Mouse (Mus musculus) left cerebral cortex, postnatal 36 days (tissue): ENCODE measurements around the gene Gpr137. TPM values are rescaled to one million over a fixed set of nuclear protein-coding genes. Genes with fewer than 3 reads are reported as not detected.

Experiments used
- DNase-seq, 2 experiments: peaks; one replicate each; pipeline ENCODE4 v3.0.0; 2021 to 2022; ENCODE audit warnings: low spot score in 2 of 2, mixed read lengths in 1 of 2
- intact Hi-C: fragments of 180-260 bp; cut with DNase I; formaldehyde crosslinking; loops from one replicate; pipeline ENCODE4 v1.15.1; 2025
- total RNA-seq, 2 experiments: library from RNA; stranded (reverse); gene quantifications; 2 replicates each; pipeline ENCODE4 v1.2.3; 2021

Gpr137 gene
- total RNA-seq, 2 experiments from 2014 or later = 94.1 to 108 TPM

GRCm38 (mm10) chr19:6926559-6927255, 15.6 kb downstream of the Gpr137 start:
- intact Hi-C loops = loop anchor here (10.0 kb wide), 1 partner anchor 98 kb away; no protein-coding TSS in a partner anchor
- DNase-seq = no peak

GRCm38 (mm10) chr19:6925611-6926329, 16.5 kb downstream of the Gpr137 start:
- DNase-seq = no peak
- intact Hi-C loops = loop anchor here (10.0 kb wide), 1 partner anchor 99 kb away; no protein-coding TSS in a partner anchor

GRCm38 (mm10) chr19:6925307-6925573, 17.0 kb downstream of the Gpr137 start, which contains the start of gene Catsperz:
Gene Catsperz (minus strand): TSS chr19:6925380.
- DNase-seq = no peak
- intact Hi-C loops = loop anchor here (10.0 kb wide), 1 partner anchor 100 kb away; no protein-coding TSS in a partner anchor

GRCm38 (mm10) chr19:6924461-6925306, 17.6 kb downstream of the Gpr137 start:
- DNase-seq = peak; percentile 78 to 88
- intact Hi-C loops = loop anchor here (10.0 kb wide), 1 partner anchor 100 kb away; no protein-coding TSS in a partner anchor

GRCm38 (mm10) chr19:6922901-6923735, 19.2 kb downstream of the Gpr137 start:
- no peak for DNase-seq
- intact Hi-C loops = loop anchor here (10.0 kb wide), 1 partner anchor 102 kb away; no protein-coding TSS in a partner anchor

GRCm38 (mm10) chr19:6921647-6922567, 20.4 kb downstream of the Gpr137 start, which contains the start of gene Esrra:
Gene Esrra (minus strand): TSS chr19:6921813.
- peak; percentile 100 for DNase-seq
- intact Hi-C loops = loop anchor here (1.0 to 10.0 kb wide), 3 partner anchors 19 to 103 kb away; partner anchors contain the start of gene Bad

- intact Hi-C loops = loop anchor here (1.0 to 10.0 kb wide), 3 partner anchors 20 to 104 kb away; partner anchors contain the start of gene Bad
- peak in 1 of 2 experiments; percentile 39 for DNase-seq
Observed at GRCm38 (mm10) chr19:6920741-6921636, 21.3 kb downstream of the Gpr137 start.

- no peak for DNase-seq
- intact Hi-C loops = loop anchor here (2.0 to 10.0 kb wide), 2 partner anchors 59 to 105 kb away; no protein-coding TSS in a partner anchor
Observed at GRCm38 (mm10) chr19:6919876-6920740, 22.2 kb downstream of the Gpr137 start.

GRCm38 (mm10) chr19:6919431-6919830, 22.8 kb downstream of the Gpr137 start:
- DNase-seq = no peak
- intact Hi-C loops = no loop called here

- intact Hi-C loops = no loop called here
- DNase-seq = no peak
Observed at GRCm38 (mm10) chr19:6918321-6918720, 24.0 kb downstream of the Gpr137 start.

GRCm38 (mm10) chr19:6916496-6916895, 25.8 kb downstream of the Gpr137 start:
- DNase-seq = no peak
- intact Hi-C loops = no loop called here

- no peak for DNase-seq
- intact Hi-C loops = no loop called here
Observed at GRCm38 (mm10) chr19:6915276-6915675, 27.0 kb downstream of the Gpr137 start.

- intact Hi-C loops = no loop called here
- DNase-seq = no peak
Observed at GRCm38 (mm10) chr19:6914540-6914939, 27.7 kb downstream of the Gpr137 start.

- no peak for DNase-seq
- intact Hi-C loops = no loop called here
Observed at GRCm38 (mm10) chr19:6913991-6914390, 28.3 kb downstream of the Gpr137 start.

GRCm38 (mm10) chr19:6913036-6913435, 29.2 kb downstream of the Gpr137 start:
- intact Hi-C loops = no loop called here

More at GRCm38 (mm10) chr19:6913036-6913435, 29.2 kb downstream of the Gpr137 start:
- no peak for DNase-seq
